Mouse (Mus musculus): ENCODE data around the gene Rapgef1.
"Not testable (repeated sequence)": the region's sequence is repeated elsewhere in the genome, so short reads cannot be mapped to it uniquely, and the experiment has no call there.

Gene Rapgef1

GRCm38 (mm10) chr2:29623247-29624090 is 3.9 kb downstream of the Rapgef1 start:
- no peak for DNase-seq (ENCODE audit: low spot score)

DNA sequence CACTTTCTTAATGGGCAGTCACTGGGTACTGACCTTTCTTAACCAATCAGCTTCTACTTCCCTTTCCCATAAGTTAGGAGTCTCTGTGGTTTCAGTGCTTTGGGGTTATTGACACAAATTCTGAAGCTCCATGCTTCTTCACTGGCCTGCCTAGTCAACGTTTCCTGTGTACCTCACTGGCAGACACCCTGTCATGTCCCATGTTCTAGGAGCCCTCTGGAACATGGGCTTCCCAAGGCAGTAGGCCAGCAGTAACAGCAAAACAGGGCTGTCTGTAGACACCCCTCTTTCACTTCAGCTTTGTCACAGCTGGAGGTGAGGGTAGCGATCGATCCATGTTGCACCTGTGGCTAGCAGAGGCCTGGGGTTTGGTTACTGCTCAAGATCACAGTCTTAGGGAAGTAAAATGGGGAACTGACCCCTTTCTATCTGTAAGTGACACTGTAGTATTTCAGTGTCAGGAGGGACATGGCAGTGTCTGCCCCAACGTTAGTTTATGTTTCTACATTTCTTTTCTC is 4.6 kb downstream of the Rapgef1 start:
- no peak for DNase-seq (ENCODE audit: low spot score)

DNA sequence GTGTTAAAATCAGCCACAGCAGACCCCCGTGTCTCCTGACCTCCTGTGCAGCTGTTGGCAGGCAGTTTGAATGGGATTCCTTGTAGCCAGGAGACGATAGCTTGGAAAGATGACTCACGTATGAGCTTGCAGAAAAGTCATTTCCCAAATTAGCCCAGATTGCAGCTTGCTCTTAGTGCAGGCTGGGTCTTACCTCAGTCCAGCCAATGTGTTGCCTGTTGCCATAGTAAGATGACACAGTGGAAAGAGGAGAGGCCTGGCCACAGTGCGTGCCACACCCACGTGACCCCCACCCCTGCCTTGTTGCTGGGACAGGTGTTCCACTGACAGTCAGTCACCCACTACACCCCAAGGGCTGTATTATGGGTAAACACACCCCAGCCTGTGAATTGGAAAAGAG is 5.2 kb downstream of the Rapgef1 start:
- no peak for DNase-seq (ENCODE audit: low spot score)

- DNase-seq (ENCODE audit: low spot score): no peak
Measured at GRCm38 (mm10) chr2:29625573-29626200, 6.2 kb downstream of the Rapgef1 start.

GRCm38 (mm10) chr2:29627337-29627736 is 7.8 kb downstream of the Rapgef1 start:
- no peak for DNase-seq (ENCODE audit: low spot score)

- no peak for DNase-seq (ENCODE audit: low spot score)
Measured at GRCm38 (mm10) chr2:29628186-29628585, 8.7 kb downstream of the Rapgef1 start.

- DNase-seq (ENCODE audit: low spot score): no peak
Measured at GRCm38 (mm10) chr2:29628763-29629181, 9.3 kb downstream of the Rapgef1 start.

GRCm38 (mm10) chr2:29629311-29629710 is 9.8 kb downstream of the Rapgef1 start:
- no peak for DNase-seq (ENCODE audit: low spot score)

DNA sequence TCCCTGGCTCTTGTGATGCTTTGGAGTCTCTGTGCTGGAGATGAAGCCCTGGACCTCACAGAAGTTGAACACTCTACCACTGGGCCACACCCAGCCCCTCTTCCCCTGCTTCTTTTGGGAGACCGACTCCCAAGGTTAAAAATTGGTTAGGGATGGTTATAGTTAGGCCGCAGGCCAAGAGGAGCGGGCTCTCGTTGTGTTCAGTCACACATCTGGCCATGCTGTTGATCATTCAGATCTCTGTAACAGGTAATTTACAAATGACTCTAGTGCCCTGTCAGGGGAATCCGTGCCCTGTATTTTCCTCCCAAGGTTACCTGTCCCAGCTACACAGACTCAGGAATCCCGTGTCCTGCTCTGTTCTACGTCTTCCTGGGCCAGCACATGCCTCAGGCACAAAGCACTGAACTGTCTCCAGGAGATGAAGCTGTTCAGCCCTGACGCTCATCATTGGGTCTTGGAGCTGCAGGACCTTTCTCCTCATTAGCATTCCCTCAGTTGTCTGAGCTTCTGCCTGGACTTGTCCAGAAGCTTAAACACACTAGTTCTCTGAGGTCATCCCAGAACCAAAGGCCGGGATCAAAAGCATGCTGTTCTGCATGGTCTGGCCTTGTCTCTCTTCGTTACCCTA is 10.7 kb downstream of the Rapgef1 start:
- DNase-seq (ENCODE audit: low spot score): no peak

DNA sequence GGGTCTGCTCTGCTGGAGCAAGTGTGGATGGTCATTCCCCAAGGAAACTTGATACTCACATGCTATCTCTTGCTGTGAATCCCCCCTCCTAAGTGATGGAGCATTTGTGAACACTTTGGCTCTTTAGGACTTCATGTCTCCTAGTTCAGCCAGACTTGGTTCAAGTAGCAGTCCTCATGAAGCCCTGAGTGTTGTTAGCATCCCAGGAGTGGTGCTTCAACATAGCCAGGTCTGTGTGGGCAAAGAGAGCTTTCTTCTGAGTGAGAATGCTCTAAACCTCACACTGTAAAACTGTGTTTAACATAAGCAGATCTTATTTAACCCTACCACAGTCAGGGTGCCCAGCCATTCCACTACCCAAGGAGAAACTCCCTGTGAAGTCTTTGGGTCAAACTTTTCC is 11.5 kb downstream of the Rapgef1 start:
- DNase-seq (ENCODE audit: low spot score): no peak

- DNase-seq (ENCODE audit: low spot score): not testable (repeated sequence)
Measured at GRCm38 (mm10) chr2:29631564-29632167, 12.1 kb downstream of the Rapgef1 start.

GRCm38 (mm10) chr2:29632168-29632662 is 12.7 kb downstream of the Rapgef1 start:
- DNase-seq (ENCODE audit: low spot score): no peak

DNA sequence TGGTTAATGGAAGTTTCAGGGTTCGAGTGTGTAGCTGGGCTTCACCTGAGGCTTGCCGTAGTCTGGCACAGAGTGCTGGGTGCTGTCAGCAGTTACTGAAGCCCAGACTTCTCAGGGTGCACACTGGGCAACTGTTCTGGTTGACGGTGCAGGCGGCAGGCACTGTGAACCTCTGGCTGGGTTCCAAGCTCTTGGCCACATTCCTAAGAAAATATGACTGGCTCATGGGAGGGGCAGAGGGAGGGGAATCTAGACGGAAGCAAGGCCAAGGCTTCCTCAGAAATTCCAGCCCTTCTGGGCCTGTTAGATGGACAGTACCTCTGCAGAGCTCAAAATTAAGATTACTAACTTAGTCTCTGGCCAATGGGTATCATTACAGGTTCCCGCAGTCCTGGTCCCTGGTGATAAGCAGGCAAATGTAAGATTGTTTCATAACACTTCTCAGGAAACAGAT is 13.6 kb downstream of the Rapgef1 start:
- DNase-seq (ENCODE audit: low spot score): no peak

GRCm38 (mm10) chr2:29633782-29634181 is 14.3 kb downstream of the Rapgef1 start:
- no peak for DNase-seq (ENCODE audit: low spot score)

- DNase-seq (ENCODE audit: low spot score): no peak
Measured at GRCm38 (mm10) chr2:29634541-29634940, 15.0 kb downstream of the Rapgef1 start.

DNA sequence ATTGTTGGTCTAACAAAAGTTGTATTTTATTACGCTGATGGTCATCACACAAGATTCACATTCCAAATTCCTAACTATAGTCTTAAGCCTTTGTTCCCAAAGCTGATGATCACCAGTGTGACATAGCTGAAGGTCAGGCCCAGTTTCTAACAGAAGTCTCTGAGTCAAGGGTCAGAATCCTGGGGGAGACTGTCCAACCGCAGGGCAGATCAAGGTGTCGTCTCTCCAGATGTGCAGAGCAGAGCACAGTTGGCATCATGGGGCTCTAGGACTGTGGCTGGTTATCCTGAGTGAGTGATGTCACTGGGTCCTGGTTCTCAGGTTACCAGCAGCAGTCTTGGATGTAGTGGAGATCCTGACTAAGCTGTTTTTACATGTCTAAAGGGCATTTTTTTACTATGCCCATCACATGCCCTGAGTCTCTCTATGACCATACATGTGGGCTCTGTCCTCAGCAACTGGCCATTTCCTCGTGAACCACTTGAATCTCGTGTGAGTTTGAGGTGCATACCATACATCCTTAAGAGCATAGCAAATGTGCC is 16.5 kb downstream of the Rapgef1 start:
- DNase-seq (ENCODE audit: low spot score): no peak

DNA sequence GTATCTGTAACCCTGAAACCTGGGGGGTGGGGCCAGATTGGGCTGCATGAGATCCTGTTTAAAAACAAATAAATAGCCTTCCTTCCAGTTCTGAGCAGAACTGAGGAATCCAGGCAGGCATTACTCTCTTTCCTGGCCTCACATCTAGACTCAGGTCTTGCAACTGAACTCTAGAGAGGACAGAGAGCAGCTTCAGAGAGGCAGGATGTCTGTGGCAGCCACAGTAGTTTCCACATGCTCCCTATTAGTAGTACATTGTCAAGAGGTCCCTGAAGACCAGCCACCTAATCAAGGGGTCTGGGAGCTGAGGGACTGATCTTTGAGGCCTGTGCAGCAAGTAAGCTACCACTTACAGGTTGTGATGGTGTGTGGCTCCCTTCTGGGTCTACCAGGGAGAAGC is 18.0 kb downstream of the Rapgef1 start:
- DNase-seq (ENCODE audit: low spot score): no peak

DNA sequence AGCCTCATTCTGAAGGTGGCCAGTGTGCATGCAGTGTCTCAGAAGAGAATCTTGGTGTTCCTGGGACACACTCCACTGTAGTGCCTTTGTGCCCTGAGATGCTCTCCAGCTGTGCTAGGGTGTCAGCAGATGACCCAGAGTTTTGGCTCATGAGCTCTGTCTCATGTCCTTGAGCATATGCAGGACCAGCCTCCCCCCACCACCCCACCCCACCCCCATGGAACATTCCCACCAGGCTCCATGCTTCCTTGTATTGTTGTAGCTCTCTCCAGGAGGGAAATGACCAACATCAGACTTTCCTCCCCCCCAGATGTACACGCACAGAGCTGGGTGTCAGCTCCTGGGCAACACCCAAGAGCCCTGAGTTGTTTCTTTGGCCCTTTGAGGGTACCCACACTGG is 19.9 kb downstream of the Rapgef1 start:
- no peak for DNase-seq (ENCODE audit: low spot score)

GRCm38 (mm10) chr2:29639953-29640743 is 20.6 kb downstream of the Rapgef1 start:
- no peak for DNase-seq (ENCODE audit: low spot score)

- DNase-seq (ENCODE audit: low spot score): no peak
Measured at GRCm38 (mm10) chr2:29641707-29642106, 22.2 kb downstream of the Rapgef1 start.

DNA sequence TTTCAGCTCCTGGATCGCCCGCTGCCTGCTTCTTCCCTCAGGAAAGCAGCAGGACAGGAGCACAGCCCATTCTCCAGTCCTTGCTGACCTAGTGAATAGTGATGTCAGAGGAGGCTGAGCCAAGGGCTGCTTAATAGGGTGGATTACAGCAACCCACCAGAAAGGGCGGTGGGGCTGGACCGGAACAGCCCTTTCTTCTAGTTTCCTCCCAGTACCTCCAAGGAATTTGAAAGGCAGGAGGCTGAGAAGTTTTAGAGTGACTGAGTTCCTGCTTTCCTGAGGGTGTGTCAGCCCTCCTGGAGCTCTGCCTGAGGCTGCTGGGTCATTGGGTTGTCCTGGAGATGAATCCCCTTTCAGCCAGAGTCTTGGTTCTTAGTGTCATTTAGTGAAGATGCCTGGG is 23.9 kb downstream of the Rapgef1 start:
- DNase-seq (ENCODE audit: low spot score): no peak

Measured in layer of hippocampus, adult 9-10 months (tissue).